Mouse (Mus musculus) CD4-positive, CD25-positive, alpha-beta regulatory T cell, adult 4 months (primary cell): ENCODE measurements around the gene Card14. TPM values are rescaled to one million over a fixed set of nuclear protein-coding genes. Genes with fewer than 3 reads are reported as not detected.

Source experiments
- polyA plus RNA-seq, 2 experiments: library from polyadenylated mRNA; unstranded; fragments of 100-300 nt; shearing (Covaris generic); gene quantifications; one replicate each; pipeline ENCODE4 v1.2.1; 2017

Card14 gene
- polyA plus RNA-seq, 2 experiments from 2014 or later = not detected

Other genes with a start within 250 kb of the Card14 start
- 1 to 10 TPM; 1.7 to 3.7 TPM for gene Cbx4, start 221.5 kb upstream of the Card14 start, polyA plus RNA-seq
- 1 to 10 TPM in 1 of 2 experiments, under 1 TPM in 1; 0.72 to 1.0 TPM for gene Tbc1d16, start 79.3 kb upstream of the Card14 start, polyA plus RNA-seq
- gene Ccdc40, start 79.2 kb upstream of the Card14 start, polyA plus RNA-seq = 1 to 10 TPM; 2.9 to 3.6 TPM
- 10 to 100 TPM; 11.5 to 27.8 TPM for gene Gaa, start 39.9 kb upstream of the Card14 start, polyA plus RNA-seq
- 100 to 1,000 TPM; 175 to 208 TPM for gene Eif4a3, start 7.7 kb upstream of the Card14 start, polyA plus RNA-seq
- gene Sgsh, start 47.8 kb downstream of the Card14 start, polyA plus RNA-seq = 10 to 100 TPM in 1 of 2 experiments, 1 to 10 TPM in 1; 7.4 to 19.9 TPM
- gene Slc26a11, start 47.8 kb downstream of the Card14 start, polyA plus RNA-seq = 10 to 100 TPM in 1 of 2 experiments, 1 to 10 TPM in 1; 8.0 to 16.2 TPM
- gene Rnf213, start 85.3 kb downstream of the Card14 start, polyA plus RNA-seq = 10 to 100 TPM; 51.8 to 54.0 TPM
- gene Endov, start 183.6 kb downstream of the Card14 start, polyA plus RNA-seq = 10 to 100 TPM; 11.2 to 21.9 TPM
- not detected for gene Nptx1, start 240.0 kb downstream of the Card14 start, polyA plus RNA-seq